Mouse (Mus musculus) hindbrain, embryonic 13.5 days (tissue): ENCODE results near the gene As3mt. TPM values are rescaled to one million over a fixed set of nuclear protein-coding genes. Genes with fewer than 3 reads are reported as not detected.
"Not testable (repeated sequence)": the region's sequence is repeated elsewhere in the genome, so short reads cannot be mapped to it uniquely, and the experiment has no call there.

Experiments used
- ATAC-seq: fragments of 200-750 bp; cut with Nextera tagmentation; 2 replicates; pipeline ENCODE4 v1.8.0; 2017; ENCODE audit warnings: moderate TSS enrichment; ENCODE audit not compliant: low FRiP score
- H3K27ac ChIP-seq: fragments of 300-500 bp; sonication (generic); 2 replicates; pipeline ENCODE4 v1.5.1; 2015; ENCODE audit warnings: inconsistent platforms, mild to moderate bottlenecking, moderate library complexity
- H3K27me3 ChIP-seq: fragments of 300-500 bp; sonication (generic); 2 replicates; pipeline ENCODE4 v1.6.1; 2015; ENCODE audit warnings: mild to moderate bottlenecking, inconsistent platforms
- H3K36me3 ChIP-seq: fragments of 300-500 bp; sonication (generic); 2 replicates; pipeline ENCODE4 v1.6.1; 2015; ENCODE audit warnings: mild to moderate bottlenecking, inconsistent platforms
- H3K4me1 ChIP-seq: fragments of 300-500 bp; sonication (generic); replicated peaks from 2 replicates; pipeline ENCODE4 v1.6.1; 2015; ENCODE audit warnings: inconsistent platforms
- H3K4me2 ChIP-seq: fragments of 300-500 bp; sonication (generic); 2 replicates; pipeline ENCODE4 v1.6.1; 2015; ENCODE audit warnings: inconsistent platforms, mild to moderate bottlenecking, moderate library complexity
- H3K4me3 ChIP-seq: fragments of 300-500 bp; sonication (generic); 2 replicates; pipeline ENCODE4 v1.5.1; 2015; ENCODE audit warnings: mild to moderate bottlenecking, inconsistent platforms
- H3K9ac ChIP-seq: fragments of 300-500 bp; sonication (generic); 2 replicates; pipeline ENCODE4 v1.6.1; 2015; ENCODE audit warnings: mild to moderate bottlenecking, inconsistent platforms
- H3K9me3 ChIP-seq: fragments of 300-500 bp; sonication (generic); 2 replicates; pipeline ENCODE4 v1.6.1; 2016; ENCODE audit warnings: inconsistent platforms
- WGBS: fragments of 180-500 bp; shearing (Covaris S2); methylation state at CpG from one replicate; pipeline ENCODE4 v1.1.7; 2015; 5-methylcytosine and 5-hydroxymethylcytosine counted together
- polyA plus RNA-seq: library from polyadenylated mRNA; unstranded; fragments of >200 nt; fragmentation: Nextera tagmentation; extraction: Ambion mirVana; gene quantifications from 2 replicates; pipeline ENCODE4 v1.2.1, GENCODE M21; 2015

As3mt gene
- polyA plus RNA-seq, 1 experiment from 2014 or later: 37.3 TPM

DNA sequence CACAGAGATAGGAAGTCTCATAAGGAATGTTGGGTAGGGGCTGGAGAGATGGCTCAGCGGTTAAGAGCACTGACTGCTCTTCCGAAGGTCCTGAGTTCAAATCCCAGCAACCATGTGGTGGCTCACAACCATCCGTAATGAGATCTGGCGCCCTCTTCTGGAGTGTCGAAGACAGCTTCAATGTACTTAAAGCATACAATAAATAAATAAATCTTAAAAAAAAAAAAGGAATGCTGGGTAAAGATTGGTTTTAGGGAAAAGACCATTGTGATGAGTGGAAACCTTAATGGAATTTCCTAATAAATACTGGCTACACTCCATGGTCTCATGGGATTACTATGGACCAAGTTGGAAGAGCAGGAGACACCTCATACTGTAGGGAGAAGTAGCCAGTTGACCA, 25.4 kb downstream of the As3mt start:
- not testable (repeated sequence) for H3K27me3 ChIP-seq, ATAC-seq, H3K4me3 ChIP-seq, H3K9ac ChIP-seq, H3K4me2 ChIP-seq, H3K4me1 ChIP-seq, H3K9me3 ChIP-seq, H3K36me3 ChIP-seq, H3K27ac ChIP-seq
- WGBS: 92% methylated on average over 5 of the region's 5 CpGs

DNA sequence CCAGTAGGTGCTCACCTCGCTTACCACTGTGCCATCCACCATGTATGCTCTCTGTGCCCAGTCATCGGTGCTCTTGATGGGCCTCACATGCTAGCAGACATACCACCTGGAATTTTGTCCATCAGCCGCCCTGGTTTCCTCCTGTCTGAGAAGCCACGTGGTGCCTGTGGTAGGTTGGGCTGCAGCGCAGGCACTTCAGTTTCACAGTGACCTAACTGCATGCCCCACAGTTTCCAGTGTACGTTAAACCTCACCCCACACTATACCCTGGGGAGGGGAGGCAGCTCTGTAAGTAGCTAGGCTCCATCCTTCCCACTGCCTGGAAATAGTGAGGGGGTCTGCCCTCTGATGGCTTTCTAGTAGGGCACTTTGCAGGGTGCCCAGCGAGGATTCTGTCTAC, 26.4 kb downstream of the As3mt start:
- Histone ChIP-seq H3K27me3 (no peaks in the 10 kb centered on the region), H3K36me3 (no peaks in the 10 kb centered on the region), H3K27ac (no peak overlapping the region), H3K9ac (no peak overlapping the region), H3K4me1 (no peaks in the 10 kb centered on the region), H3K9me3 (no peaks in the 10 kb centered on the region), H3K4me2 (no peak overlapping the region), H3K4me3 (no peak overlapping the region)
- ATAC-seq: no peak
- 94% methylated on average over 7 of the region's 7 CpGs for WGBS

DNA sequence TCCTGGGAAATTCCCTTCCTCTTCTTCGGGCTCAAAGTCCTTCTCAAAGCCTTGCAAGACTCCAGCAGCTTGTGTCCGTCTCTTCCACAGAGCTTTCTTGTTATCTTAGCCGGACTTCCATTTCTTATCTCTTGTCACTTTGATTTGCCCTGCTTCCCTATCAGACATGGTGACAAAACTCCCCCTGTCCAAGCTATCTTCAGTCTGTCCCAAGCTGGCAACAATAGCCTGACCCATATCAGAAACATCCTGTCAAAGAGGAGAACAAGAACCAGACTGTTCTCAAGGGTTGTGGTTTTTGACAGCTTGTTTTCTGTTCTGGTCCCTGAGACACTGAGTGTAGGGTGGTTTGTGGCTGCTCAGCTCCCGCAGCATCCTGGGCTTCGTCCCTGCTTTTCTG, 28.0 kb downstream of the As3mt start:
- Histone ChIP-seq H3K27ac (no peak overlapping the region), H3K36me3 (no peaks in the 10 kb centered on the region), H3K4me3 (no peak overlapping the region), H3K27me3 (no peaks in the 10 kb centered on the region), H3K9ac (no peak overlapping the region), H3K4me2 (no peak overlapping the region), H3K4me1 (no peaks in the 10 kb centered on the region), H3K9me3 (no peaks in the 10 kb centered on the region)
- 77% methylated on average over 5 of the region's 5 CpGs for WGBS
- no peak for ATAC-seq

- no peak for ATAC-seq
- Histone ChIP-seq H3K9ac (no peak overlapping the region), H3K4me2 (no peak overlapping the region), H3K36me3 (no peaks in the 10 kb centered on the region), H3K4me1 (no peaks in the 10 kb centered on the region), H3K9me3 (no peaks in the 10 kb centered on the region), H3K27me3 (no peaks in the 10 kb centered on the region), H3K27ac (no peak overlapping the region), H3K4me3 (no peak overlapping the region)
- 88% methylated on average over 7 of the region's 7 CpGs for WGBS
These were observed 29.8 kb downstream of the As3mt start for GRCm38 (mm10) chr19:46737106-46737505.

GRCm38 (mm10) chr19:46740341-46741008, 33.2 kb downstream of the As3mt start:
- Histone ChIP-seq H3K9me3 (no peaks in the 10 kb centered on the region), H3K27me3 (no peaks in the 10 kb centered on the region), H3K4me3 (no peak overlapping the region), H3K36me3 (no peaks in the 10 kb centered on the region), H3K9ac (no peak overlapping the region), H3K27ac (no peak overlapping the region), H3K4me2 (no peak overlapping the region), H3K4me1 (no peaks in the 10 kb centered on the region)
- 51% methylated on average over 7 of the region's 7 CpGs for WGBS
- ATAC-seq: no peak

DNA sequence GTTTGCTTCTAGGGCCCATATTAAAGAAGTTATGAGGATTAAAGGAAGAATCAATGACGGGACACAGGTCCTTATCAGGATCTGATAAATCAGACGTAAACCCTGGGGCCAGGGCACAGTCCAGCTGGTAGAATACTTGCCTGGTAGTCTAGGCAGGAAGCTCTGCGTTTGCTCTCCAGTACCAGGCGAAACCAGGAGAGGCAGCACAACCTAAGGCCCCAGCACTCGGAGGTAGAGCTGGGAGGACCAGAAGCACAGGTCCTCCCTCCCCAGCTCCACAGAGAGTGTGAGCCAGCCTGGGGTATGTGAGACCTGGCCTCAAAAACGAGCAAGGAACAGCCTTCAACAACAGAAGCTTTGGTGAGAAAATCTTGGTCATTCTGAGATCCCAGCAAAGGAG, 34.3 kb downstream of the As3mt start:
- 50% methylated on average over 6 of the region's 6 CpGs for WGBS
- no peak for ATAC-seq

DNA sequence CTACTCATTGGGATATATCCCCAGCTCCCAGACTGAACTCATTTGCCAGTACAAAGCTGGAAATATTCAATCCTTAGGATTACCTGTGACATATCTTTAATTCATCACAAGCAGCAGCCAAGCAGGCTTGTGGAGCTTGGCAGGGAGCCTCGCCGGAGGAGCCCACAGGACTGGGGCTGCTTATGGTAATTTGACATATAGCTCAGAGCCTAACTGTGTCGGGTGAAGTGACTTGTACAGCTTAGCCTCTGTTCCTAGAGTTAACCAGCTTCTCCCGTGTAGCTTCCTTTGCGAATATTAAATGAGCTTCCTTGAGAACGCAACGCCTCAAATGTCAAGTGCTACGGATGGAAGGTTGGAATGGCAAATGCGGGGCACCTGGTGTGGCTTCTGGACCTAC, 37.4 kb downstream of the As3mt start:
- H3K4me2 ChIP-seq: no peak overlapping the region

More for the DNA sequence above, 34.3 kb downstream of the As3mt start:
- Histone ChIP-seq H3K4me1 (no peaks in the 10 kb centered on the region), H3K4me3 (no peak overlapping the region), H3K36me3 (no peaks in the 10 kb centered on the region), H3K9ac (no peak overlapping the region), H3K27me3 (no peaks in the 10 kb centered on the region), H3K27ac (no peak overlapping the region), H3K4me2 (no peak overlapping the region), H3K9me3 (no peaks in the 10 kb centered on the region)

DNA sequence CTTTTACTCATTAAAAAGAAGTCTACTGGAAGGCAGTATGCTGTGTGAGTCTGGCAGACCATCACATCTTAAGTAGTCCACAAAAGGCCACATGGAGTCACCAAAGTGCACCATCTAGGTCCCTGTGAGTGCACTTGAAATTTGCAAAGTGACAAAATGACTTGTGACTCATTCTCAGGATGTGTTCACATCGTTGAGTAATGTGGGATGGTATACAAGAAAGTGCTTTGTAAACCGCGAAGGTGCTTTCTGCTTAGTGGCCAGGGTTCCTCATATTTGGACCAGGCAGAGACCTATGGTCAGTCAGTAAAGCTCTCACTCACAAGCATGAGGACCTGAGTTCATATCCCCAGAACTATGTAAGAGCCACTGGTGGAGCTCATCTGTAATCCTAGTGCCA, 40.5 kb downstream of the As3mt start:
- Histone ChIP-seq H3K4me1 (no peaks in the 10 kb centered on the region), H3K4me2 (no peak overlapping the region), H3K27me3 (no peaks in the 10 kb centered on the region), H3K4me3 (no peak overlapping the region), H3K36me3 (no peaks in the 10 kb centered on the region), H3K27ac (no peak overlapping the region), H3K9me3 (no peaks in the 10 kb centered on the region), H3K9ac (no peak overlapping the region)
- ATAC-seq: no peak
- 90% methylated on average over 3 of the region's 3 CpGs for WGBS

More for the DNA sequence above, 37.4 kb downstream of the As3mt start:
- no peaks in the 10 kb centered on the region for H3K36me3 ChIP-seq
- H3K4me1 ChIP-seq: no peaks in the 10 kb centered on the region
- WGBS: 67% methylated on average over 9 of the region's 9 CpGs
- no peak for ATAC-seq
- H3K4me3 ChIP-seq: no peak overlapping the region
- H3K9me3 ChIP-seq: no peaks in the 10 kb centered on the region
- no peak overlapping the region for H3K9ac ChIP-seq
- no peaks in the 10 kb centered on the region for H3K27me3 ChIP-seq
- no peak overlapping the region for H3K27ac ChIP-seq

DNA sequence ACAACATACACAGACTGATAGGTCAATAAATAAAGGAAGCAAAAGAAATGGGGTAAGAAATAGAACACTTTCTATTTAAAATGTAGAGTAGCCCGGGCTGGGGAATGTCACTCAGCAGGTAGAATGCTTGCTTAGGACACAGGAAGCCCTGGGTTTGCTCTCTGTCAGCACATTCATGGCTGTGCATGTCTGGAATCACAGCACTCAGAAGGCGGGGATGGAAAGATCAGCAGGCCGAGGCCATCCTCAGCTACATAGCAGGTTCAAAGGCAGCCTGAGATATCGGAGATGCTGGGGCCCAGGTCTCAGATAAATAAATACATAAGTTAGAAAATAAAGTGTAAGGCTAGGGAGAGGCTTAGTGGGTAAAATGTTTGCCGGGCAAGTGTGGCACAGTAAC, 45.0 kb downstream of the As3mt start:
- WGBS: 88% methylated on average over 5 of the region's 5 CpGs
- H3K27ac ChIP-seq: no peak overlapping the region
- H3K9ac ChIP-seq: no peak overlapping the region
- H3K36me3 ChIP-seq: no peaks in the 10 kb centered on the region
- 0 out of 2 replicates have a peak, but pooled peaks cover 5% of the 10 kb centered on the region for H3K27me3 ChIP-seq
- no peaks in the 10 kb centered on the region for H3K4me1 ChIP-seq
- H3K9me3 ChIP-seq: no peaks in the 10 kb centered on the region
- no peak overlapping the region for H3K4me2 ChIP-seq
- H3K4me3 ChIP-seq: no peak overlapping the region
- ATAC-seq: no peak

GRCm38 (mm10) chr19:46755066-46755465, 47.8 kb downstream of the As3mt start:
- H3K4me2 ChIP-seq: no peak overlapping the region
- H3K27me3 ChIP-seq: peaks cover 10% of the 10 kb centered on the region; the same call in 1 of the 2 replicates
- no peak for ATAC-seq
- no peaks in the 10 kb centered on the region for H3K4me1 ChIP-seq
- 56% methylated on average over 9 of the region's 9 CpGs for WGBS
- no peak overlapping the region for H3K9ac ChIP-seq
- no peak overlapping the region for H3K27ac ChIP-seq
- no peaks in the 10 kb centered on the region for H3K9me3 ChIP-seq
- H3K36me3 ChIP-seq: no peaks in the 10 kb centered on the region
- no peak overlapping the region for H3K4me3 ChIP-seq

DNA sequence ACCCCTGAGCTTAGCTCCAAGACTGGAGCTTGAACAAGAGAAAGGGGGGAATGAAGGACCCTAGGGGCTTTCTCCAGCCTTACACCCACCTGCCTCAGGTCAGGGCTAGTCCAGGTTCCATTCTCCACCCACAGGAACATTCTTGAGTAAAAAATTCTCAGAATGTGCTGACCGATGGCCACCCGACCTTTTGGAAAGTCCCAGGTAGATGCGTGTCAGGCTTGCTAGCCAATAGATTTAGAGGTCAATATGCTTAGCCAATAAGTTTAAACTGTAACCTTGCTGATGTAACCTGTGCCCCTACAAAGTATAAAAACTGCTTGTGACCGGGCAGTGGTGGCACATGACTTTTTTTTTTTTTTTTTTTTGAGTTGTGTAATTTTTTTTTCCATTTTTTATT, 49.0 kb downstream of the As3mt start:
- ATAC-seq: no peak
- Histone ChIP-seq H3K9me3 (no peaks in the 10 kb centered on the region), H3K4me2 (no peak overlapping the region), H3K27ac (no peak overlapping the region), H3K36me3 (no peaks in the 10 kb centered on the region), H3K4me3 (no peak overlapping the region), H3K9ac (no peak overlapping the region), H3K27me3 (peaks cover 10% of the 10 kb centered on the region; the same call in 1 of the 2 replicates), H3K4me1 (peaks cover 3% of the 10 kb centered on the region; the same call in 1 of the 2 replicates)
- 92% methylated on average over 4 of the region's 4 CpGs for WGBS

- Histone ChIP-seq H3K36me3 (no peaks in the 10 kb centered on the region), H3K27me3 (peaks cover 17% of the 10 kb centered on the region), H3K9ac (no peak overlapping the region), H3K4me3 (no peak overlapping the region), H3K27ac (no peak overlapping the region), H3K4me1 (peaks cover 23% of the 10 kb centered on the region), H3K4me2 (no peak overlapping the region), H3K9me3 (no peaks in the 10 kb centered on the region)
- WGBS: 72% methylated on average over 8 of the region's 8 CpGs
- no peak for ATAC-seq
These were observed 51.8 kb downstream of the As3mt start for GRCm38 (mm10) chr19:46759096-46759495.

GRCm38 (mm10) chr19:46759909-46760308, 52.7 kb downstream of the As3mt start:
- Histone ChIP-seq H3K27me3 (peaks cover 22% of the 10 kb centered on the region), H3K4me1 (peaks cover 31% of the 10 kb centered on the region)
- not testable (repeated sequence) for H3K4me3 ChIP-seq, H3K36me3 ChIP-seq, H3K9me3 ChIP-seq, ATAC-seq, H3K4me2 ChIP-seq, H3K9ac ChIP-seq, H3K27ac ChIP-seq
- 87% methylated on average over 10 of the region's 10 CpGs for WGBS
